Mouse (Mus musculus) midbrain, embryonic 10.5 days (tissue): ENCODE measurements at regions not wholly inside any gene's neighbourhood (a gene's known extent, or its start where the extent isn't known, plus 50 kb on each side); places are given as distances from the start of the nearest gene placed in this dataset.

Experiments
- DNase-seq: peaks from one replicate; pipeline ENCODE4 v3.0.0-alpha.2; 2017; ENCODE audit warnings: low spot score
- H3K27ac ChIP-seq: fragments of 300-500 bp; sonication (generic); replicated peaks from 2 replicates; pipeline ENCODE4 v1.5.1; 2016; ENCODE audit warnings: mild to moderate bottlenecking
- H3K27me3 ChIP-seq: fragments of 300-500 bp; sonication (generic); 2 replicates; pipeline ENCODE4 v1.6.1; 2016; ENCODE audit warnings: low read depth, mild to moderate bottlenecking; ENCODE audit not compliant: poor library complexity, severe bottlenecking
- H3K36me3 ChIP-seq: fragments of 300-500 bp; sonication (generic); 2 replicates; pipeline ENCODE4 v1.6.1; 2016; ENCODE audit warnings: mild to moderate bottlenecking, moderate library complexity
- H3K4me1 ChIP-seq: fragments of 300-500 bp; sonication (generic); 2 replicates; pipeline ENCODE4 v1.6.1; 2016
- H3K4me3 ChIP-seq: fragments of 300-500 bp; sonication (generic); 2 replicates; pipeline ENCODE4 v1.5.1; 2016; ENCODE audit warnings: mild to moderate bottlenecking, moderate library complexity
- H3K9me3 ChIP-seq: fragments of 300-500 bp; sonication (generic); replicated peaks from 2 replicates; pipeline ENCODE4 v1.6.1; 2016; ENCODE audit warnings: mild to moderate bottlenecking
- WGBS: fragments of 180-500 bp; shearing (Covaris S2); methylation state at CpG from one replicate; pipeline ENCODE4 v1.1.7; 2016; 5-methylcytosine and 5-hydroxymethylcytosine counted together

DNA sequence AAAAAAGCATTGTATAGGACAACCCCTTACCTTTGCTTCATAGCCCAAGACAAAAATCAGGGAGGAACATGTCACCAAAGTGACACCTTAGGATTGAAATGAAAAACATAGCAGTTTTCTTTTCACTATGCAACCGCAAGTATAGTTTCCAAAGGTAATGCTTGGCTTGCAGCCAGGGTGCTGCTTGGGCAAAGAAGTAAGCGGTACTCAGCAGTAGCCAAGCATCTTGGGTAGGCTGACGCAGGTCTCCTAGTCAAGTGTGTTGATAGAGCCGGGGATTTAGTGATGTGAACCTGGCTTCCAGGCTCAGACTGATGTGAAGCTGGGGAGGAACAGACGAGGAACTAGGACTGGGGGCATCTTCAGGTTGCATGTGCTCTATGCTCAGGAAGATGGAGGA lies 138.3 kb upstream of the Cadm1 start:
- no peak for DNase-seq
- Histone ChIP-seq H3K27ac (no peak overlapping the region), H3K36me3 (no peaks in the 10 kb centered on the region), H3K27me3 (peaks cover 30% of the 10 kb centered on the region), H3K4me1 (peaks cover 23% of the 10 kb centered on the region), H3K9me3 (no peaks in the 10 kb centered on the region), H3K4me3 (no peak overlapping the region)
- WGBS, result 90% methylated on average over 5 of the region's 5 CpGs

DNA sequence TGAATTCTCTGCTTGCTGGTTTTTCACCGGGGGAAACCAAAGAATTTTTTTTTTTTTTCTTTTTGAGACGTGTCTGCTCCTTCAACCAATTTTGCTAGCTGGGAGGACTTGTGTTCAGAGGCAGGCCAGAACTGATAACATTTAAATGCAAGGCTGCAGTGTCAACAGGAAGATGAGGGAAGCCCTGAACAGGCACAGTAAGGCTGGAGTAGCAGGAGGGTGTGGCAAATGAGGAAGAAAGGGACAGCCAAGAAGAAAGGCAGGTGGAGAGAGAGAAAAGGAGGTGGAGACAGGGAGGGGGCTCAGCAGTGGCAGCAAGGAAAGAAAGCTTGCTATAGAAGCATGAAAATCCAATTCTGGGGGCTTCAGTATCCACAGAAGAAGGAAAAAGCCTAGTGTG lies 130.4 kb upstream of the Cadm1 start:
- Histone ChIP-seq H3K4me3 (no peak overlapping the region), H3K4me1 (peaks cover 60% of the 10 kb centered on the region), H3K9me3 (no peaks in the 10 kb centered on the region), H3K27me3 (peaks cover 70% of the 10 kb centered on the region), H3K27ac (no peak overlapping the region), H3K36me3 (no peaks in the 10 kb centered on the region)
- DNase-seq, result no peak
- 11% methylated on average over 2 of the region's 2 CpGs for whole genome bisulfite sequencing

DNA sequence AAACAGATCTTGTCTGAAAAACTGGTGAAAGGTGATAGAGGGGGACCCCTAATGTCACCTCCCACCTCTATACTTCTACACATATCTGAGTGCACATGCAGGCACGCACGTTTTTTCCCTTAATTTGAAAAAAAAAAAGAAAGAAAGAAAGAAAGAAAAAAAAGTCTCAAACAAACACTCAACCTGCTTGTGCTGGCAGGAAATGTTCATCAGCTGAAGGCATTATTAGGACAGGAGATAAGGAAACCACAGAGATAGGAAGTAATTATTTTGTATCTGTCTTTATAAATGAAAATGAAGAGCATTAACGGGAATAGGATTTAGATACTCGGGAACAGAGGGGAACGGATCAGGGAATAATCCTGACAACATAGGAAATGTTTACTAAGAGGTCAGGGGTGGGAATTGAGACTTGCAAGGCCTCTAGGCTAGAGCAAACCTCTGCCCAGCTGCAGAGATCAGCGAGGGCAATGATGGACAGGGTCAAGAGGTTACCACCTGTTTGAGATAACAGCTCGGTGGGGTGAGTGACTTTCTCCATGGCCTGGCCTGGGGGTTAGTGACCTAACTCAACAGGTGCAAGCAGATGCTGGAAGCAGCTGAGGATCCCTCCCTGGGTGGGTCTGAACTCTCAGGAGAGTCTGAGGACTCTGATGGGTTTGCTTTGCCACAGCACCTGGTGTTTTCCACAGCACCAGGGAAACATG lies 129.7 kb upstream of the Cadm1 start:
- no peak overlapping the region for H3K4me3 ChIP-seq
- H3K27ac ChIP-seq, result no peak overlapping the region
- H3K36me3 ChIP-seq, result no peaks in the 10 kb centered on the region
- peaks cover 59% of the 10 kb centered on the region for H3K4me1 ChIP-seq
- peaks cover 77% of the 10 kb centered on the region for H3K27me3 ChIP-seq
- 31% methylated on average over 7 of the region's 7 CpGs for WGBS
- no peaks in the 10 kb centered on the region for H3K9me3 ChIP-seq
- DNase-seq, result no peak

DNA sequence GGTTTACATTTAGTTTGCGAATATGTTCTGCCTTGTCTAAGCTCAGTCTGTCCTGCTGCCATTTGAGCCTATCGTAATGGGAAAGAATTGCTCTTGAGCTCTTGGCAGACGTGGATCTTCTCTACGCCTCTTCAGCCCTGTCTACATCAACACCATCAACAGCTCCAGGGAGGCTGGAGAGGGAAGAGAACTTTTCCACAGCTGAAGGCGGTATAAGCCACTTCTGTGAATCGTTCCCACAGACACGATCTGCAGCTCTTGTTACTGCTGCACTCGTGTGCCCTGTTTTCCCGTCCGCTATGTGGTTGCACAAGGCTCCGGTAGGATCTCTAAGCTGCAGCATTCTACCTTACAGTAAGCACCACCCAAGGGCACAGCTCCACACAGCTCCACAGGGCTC lies 128.5 kb upstream of the Cadm1 start:
- Histone ChIP-seq H3K27ac (no peak overlapping the region), H3K27me3 (peaks cover 89% of the 10 kb centered on the region), H3K9me3 (no peaks in the 10 kb centered on the region), H3K36me3 (no peaks in the 10 kb centered on the region), H3K4me3 (no peak overlapping the region), H3K4me1 (peaks cover 68% of the 10 kb centered on the region)
- DNase-seq, result no peak
- 89% methylated on average over 11 of the region's 11 CpGs for WGBS

DNA sequence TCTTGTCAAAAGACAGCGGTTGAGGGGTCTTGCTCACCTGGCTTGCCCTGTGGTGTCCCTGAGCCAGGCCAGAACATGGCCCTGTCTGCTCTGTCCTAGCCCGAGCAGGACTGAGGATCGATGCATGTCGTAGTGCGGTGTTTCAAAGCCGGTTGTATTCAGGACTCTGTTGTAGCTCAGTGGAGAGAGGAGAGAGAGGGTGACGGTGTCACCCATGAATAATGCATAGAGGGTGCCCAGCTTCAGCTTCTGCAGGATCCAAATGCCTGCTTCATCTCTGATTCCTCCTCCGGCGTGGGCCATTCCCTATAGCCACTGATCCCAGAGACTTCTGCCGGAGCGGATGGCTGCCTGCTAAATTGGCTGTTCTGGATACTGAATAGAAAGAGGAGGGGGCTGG lies 126.7 kb upstream of the Cadm1 start:
- 54% methylated on average over 11 of the region's 11 CpGs for WGBS
- Histone ChIP-seq H3K4me1 (peaks cover 86% of the 10 kb centered on the region), H3K9me3 (no peaks in the 10 kb centered on the region), H3K36me3 (no peaks in the 10 kb centered on the region), H3K27ac (no peak overlapping the region; the same call in 1 of the 2 replicates), H3K4me3 (no peak overlapping the region), H3K27me3 (peaks cover 93% of the 10 kb centered on the region)
- no peak for DNase-seq

DNA sequence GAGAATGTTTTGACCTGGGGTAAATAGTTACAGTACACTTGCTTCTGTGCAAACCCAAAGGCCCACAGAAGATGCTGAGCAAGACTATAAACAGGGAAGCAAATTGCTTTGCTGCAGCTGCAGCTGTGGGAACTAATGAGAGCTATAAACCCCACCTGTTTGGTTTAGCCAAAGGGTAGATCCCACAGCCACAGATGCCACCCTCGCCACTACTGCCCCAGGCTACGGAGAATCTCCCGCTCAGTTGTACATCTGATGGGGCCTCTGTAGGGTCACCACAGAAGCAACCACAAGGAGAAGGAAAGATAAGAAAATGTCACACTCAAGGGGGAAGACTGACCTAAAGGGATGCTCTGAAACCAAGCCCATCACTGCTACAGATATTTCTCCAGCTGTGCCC lies 125.2 kb upstream of the Cadm1 start:
- Histone ChIP-seq H3K27ac (no peak overlapping the region), H3K4me3 (no peak overlapping the region), H3K9me3 (no peaks in the 10 kb centered on the region), H3K36me3 (no peaks in the 10 kb centered on the region), H3K4me1 (peaks cover 78% of the 10 kb centered on the region), H3K27me3 (peaks cover 94% of the 10 kb centered on the region)
- WGBS, result 85% methylated on average over 3 of the region's 3 CpGs
- no peak for DNase-seq

DNA sequence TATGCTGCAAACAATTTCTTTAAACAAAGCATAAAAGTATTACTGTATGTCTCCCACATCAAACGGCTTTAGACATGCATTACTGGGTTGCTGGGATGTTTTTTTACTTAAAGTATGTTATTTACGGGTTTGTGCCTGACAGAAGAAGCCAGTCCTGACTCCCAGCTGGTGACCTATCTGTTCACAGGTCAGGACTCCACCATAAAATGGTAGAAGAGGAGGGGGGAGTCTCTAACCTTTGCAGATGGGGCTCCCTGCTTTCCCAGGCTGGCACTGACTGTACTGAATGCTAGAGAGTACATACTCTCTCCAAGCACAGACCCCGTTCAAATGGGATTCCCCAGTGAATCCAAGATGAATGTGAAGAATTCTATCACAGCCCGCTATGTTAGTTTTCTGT lies 124.4 kb upstream of the Cadm1 start:
- no peak overlapping the region for H3K4me3 ChIP-seq
- no peak overlapping the region for H3K27ac ChIP-seq
- WGBS, result 78% methylated on average over 4 of the region's 4 CpGs
- H3K4me1 ChIP-seq, result peaks cover 77% of the 10 kb centered on the region
- H3K9me3 ChIP-seq, result no peaks in the 10 kb centered on the region
- H3K27me3 ChIP-seq, result peaks cover 97% of the 10 kb centered on the region
- H3K36me3 ChIP-seq, result no peaks in the 10 kb centered on the region
- no peak for DNase-seq

DNA sequence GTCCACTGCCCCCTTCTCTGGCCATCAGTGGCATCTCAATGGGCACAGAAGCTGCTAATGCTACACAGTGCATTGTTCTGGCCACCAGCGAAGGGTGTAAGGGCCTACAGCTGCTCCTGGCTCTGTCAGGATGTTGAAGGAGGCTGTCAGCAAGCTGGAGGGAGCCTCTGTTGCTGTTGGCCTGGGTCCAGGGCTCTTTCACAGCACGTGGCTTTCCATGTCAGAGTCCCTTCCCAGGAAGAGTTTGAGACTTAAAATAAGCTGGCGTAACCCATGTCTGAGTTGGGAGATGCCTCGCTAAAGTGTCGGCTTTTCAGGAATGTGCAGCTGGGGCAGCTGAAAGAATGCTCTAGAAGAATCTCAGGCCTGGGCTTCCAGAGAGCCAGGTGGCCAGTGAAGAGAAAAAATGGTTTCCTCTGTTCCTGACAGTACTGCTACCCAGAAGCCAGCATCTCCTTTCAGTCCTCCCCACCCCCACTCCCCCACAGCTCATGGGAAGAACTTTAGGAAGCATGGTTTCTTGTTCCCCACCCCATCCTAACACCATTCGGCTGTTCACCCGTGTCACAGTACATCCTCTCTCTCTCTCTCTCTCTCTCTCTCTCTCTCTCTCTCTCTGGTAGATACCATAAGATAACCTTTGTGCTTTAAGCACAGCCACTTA lies 122.8 kb upstream of the Cadm1 start:
- WGBS, result 67% methylated on average over 7 of the region's 7 CpGs
- H3K9me3 ChIP-seq, result no peaks in the 10 kb centered on the region
- H3K36me3 ChIP-seq, result no peaks in the 10 kb centered on the region
- H3K4me1 ChIP-seq, result peaks cover 76% of the 10 kb centered on the region
- peaks cover 100% of the 10 kb centered on the region for H3K27me3 ChIP-seq
- H3K4me3 ChIP-seq, result no peak overlapping the region
- H3K27ac ChIP-seq, result no peak overlapping the region; the same call in 1 of the 2 replicates
- DNase-seq, result no peak

DNA sequence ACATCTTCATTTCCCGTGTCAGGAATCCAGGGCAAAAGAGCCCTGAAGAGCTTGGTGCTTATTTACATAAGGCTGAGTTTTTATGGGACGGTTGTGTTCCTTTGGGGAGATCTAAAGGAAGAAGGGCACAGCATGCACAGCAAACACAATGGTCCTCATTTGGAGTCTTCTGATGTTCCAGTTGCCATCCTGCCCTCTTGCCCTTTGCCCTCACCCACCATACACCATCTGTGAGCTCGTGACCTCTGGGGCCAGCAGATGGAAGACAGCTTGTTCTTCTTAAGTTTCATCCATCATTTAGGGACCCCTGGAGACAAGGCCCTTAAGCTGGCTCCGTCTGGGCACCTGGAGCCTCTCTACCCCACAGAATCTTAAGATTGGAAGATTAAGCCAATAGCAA lies 121.9 kb upstream of the Cadm1 start:
- Histone ChIP-seq H3K27me3 (peaks cover 100% of the 10 kb centered on the region), H3K27ac (no peak overlapping the region), H3K36me3 (no peaks in the 10 kb centered on the region), H3K4me1 (peaks cover 75% of the 10 kb centered on the region), H3K4me3 (no peak overlapping the region), H3K9me3 (no peaks in the 10 kb centered on the region)
- 10% methylated on average over 4 of the region's 4 CpGs for WGBS
- peak; percentile 58 for DNase-seq

DNA sequence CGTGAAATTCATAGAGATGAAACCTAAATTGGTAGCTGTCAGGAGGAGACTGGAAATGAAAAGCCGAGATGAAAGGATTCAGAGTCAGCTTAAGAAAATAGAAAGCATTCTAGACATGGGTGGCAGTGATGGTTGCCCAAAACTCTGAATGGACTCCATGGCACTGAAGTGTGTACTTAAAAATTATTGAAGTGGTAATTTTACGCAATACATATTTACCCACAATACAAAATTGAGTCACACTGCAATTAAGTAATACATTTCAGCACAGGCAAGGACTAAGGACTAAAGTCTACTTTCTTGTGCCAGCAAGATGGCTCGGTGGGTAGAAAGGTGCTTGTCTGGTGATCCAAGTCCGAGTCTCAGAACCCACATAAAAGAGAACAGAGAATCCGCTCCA lies 120.4 kb upstream of the Cadm1 start:
- H3K27ac ChIP-seq, result no peak overlapping the region
- peaks cover 98% of the 10 kb centered on the region for H3K27me3 ChIP-seq
- no peaks in the 10 kb centered on the region for H3K36me3 ChIP-seq
- H3K9me3 ChIP-seq, result no peaks in the 10 kb centered on the region
- 90% methylated on average over 6 of the region's 6 CpGs for WGBS
- H3K4me1 ChIP-seq, result peaks cover 61% of the 10 kb centered on the region
- no peak for DNase-seq
- no peak overlapping the region for H3K4me3 ChIP-seq

DNA sequence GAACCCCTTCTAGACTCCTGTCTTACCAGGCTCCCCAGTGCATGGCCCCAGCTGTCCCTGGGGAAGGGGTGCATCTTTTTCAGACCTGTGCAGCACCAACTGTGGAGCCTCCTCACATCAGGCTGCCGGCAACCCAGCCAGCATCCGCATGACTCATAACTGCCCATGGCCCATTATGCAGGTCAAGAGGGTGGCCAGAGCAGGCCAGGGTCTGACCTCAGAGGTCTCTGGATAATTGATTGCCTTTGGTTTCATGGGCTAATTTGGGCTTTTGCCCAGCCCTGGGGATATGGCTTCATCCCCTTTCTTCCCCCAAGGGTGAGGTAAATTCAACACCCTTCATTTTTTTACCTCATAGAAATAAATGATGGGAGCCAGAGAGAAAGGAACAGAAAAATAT lies 117.2 kb upstream of the Cadm1 start:
- Histone ChIP-seq H3K4me1 (peaks cover 42% of the 10 kb centered on the region), H3K27me3 (peaks cover 98% of the 10 kb centered on the region), H3K9me3 (no peaks in the 10 kb centered on the region), H3K36me3 (no peaks in the 10 kb centered on the region), H3K27ac (no peak overlapping the region), H3K4me3 (no peak overlapping the region)
- 71% methylated on average over 2 of the region's 2 CpGs for WGBS
- DNase-seq, result no peak

DNA sequence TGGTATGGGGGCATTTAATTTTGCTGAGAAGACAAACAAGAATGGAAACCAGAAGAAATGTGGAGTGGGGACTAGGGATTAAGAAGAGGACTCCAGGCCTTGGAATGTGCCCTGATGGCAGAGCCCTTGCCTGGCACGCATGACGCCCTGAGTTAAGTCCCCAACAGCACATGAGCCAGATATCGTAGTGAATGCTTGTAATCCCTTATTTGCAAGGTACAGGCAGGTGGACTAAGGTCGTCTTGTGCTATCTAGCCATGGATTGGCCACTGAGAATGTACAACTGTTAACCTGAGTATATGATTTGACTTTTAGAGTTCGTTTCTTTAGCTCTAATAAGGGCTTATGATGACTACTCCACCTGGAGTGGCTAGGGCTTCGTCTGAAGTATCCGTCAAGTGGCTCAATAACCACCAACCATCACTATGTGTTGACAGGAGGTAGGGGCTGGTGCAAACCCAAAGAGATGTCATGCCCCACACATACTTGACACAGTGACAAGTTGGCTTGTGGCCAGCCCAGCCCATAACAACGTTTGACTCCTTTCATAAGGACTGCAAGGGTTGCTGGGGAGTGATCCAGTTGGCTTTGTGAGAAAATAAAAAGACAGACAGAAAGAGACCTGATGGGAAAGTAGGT lies 115.5 kb upstream of the Cadm1 start:
- no peaks in the 10 kb centered on the region for H3K36me3 ChIP-seq
- H3K27ac ChIP-seq, result no peak overlapping the region
- DNase-seq, result no peak
- no peaks in the 10 kb centered on the region for H3K9me3 ChIP-seq
- WGBS, result 84% methylated on average over 8 of the region's 8 CpGs
- H3K4me1 ChIP-seq, result peaks cover 46% of the 10 kb centered on the region
- H3K4me3 ChIP-seq, result no peak overlapping the region
- peaks cover 88% of the 10 kb centered on the region for H3K27me3 ChIP-seq

DNA sequence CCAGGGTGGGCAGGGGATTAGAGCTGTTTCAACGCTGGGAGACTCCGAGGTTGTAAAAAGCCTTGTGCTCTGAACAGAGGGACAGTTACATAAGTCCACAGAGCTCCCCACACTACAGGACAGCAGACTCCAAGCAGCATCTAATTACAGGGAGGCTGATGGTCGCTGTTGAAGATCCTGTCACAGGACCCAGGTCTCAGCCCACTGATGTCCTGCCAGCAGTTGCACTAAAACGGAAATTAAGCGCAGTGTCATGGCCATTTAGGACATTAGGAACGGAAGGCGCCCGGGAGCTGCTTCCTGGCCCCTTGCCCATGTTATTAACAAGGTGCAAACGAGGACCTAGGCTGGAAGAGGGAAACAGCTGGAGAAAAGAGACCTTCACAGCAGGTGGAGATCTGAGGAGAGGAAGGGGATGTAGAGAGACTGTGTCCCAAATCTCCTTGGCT lies 107.8 kb upstream of the Cadm1 start:
- WGBS, result 48% methylated on average over 9 of the region's 9 CpGs
- peaks cover 41% of the 10 kb centered on the region for H3K4me1 ChIP-seq
- DNase-seq, result no peak
- H3K27me3 ChIP-seq, result peaks cover 65% of the 10 kb centered on the region
- H3K4me3 ChIP-seq, result no peak overlapping the region
- no peaks in the 10 kb centered on the region for H3K9me3 ChIP-seq
- H3K27ac ChIP-seq, result no peak overlapping the region
- no peaks in the 10 kb centered on the region for H3K36me3 ChIP-seq
